Mouse (Mus musculus) thymus, postnatal 0 days (tissue): Measurements from ENCODE around the gene Gm13078. TPM values are rescaled to one million over a fixed set of nuclear protein-coding genes. Genes with fewer than 3 reads are reported as not detected.

Experiments
- DNase-seq: peaks from one replicate; pipeline ENCODE4 v3.0.0-alpha.2; 2015; ENCODE audit warnings: low spot score
- polyA plus RNA-seq: library from polyadenylated mRNA; unstranded; fragments of >200 nt; fragmentation: Nextera tagmentation; extraction: Ambion mirVana; gene quantifications from 2 replicates; pipeline ENCODE4 v1.2.1, GENCODE M21; 2015

Gene Gm13078
- polyA plus RNA-seq = not detected in 2 replicates

DNA sequence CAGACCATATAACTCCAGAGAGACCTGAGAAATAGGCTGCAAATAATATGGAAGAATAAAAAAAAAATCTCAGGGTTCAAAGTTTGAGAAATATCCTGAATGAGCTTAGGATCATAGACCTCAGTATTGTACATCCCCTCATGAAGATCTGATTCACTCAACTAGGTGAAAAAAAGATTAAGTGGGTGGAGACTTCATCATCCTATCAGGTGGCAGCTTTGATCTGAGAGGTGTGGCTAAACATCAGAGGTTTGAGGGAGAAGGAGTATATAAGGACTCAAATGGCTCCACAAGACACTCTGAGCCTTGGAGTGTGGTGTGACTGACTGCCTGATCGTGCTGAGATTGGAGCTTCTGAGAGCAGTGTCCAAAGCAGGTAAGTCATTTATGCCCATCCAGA, at the start of gene Gm13078:
Gm13078 (plus strand) TSS at position 301 of the 400 bp plus-strand sequence.
- DNase-seq = no peak

DNA sequence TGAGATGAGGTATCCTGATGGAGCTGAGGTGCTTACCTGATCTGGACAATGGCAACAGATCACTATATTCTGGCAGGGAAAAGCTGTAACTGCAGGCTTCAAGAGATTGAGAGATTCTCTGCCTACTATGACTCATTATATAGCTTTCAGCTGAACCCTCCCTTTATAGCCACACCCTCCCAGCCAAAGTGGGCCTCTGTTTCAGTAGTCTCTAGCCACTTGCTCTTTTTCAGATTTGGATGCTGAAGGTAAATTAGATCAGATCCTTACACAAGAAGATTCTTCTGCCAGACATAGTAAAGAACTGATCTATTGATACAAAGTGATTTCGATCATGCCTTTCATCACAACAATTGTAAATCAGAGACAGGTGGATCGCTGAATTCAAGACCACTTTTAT, 16.6 kb upstream of the Gm13078 start, which contains the start of gene Gm13089:
Gm13089 (minus strand) TSS at position 101 of the 400 bp plus-strand sequence.
- no peak for DNase-seq

Other genes starting within 250 kb of the Gm13078 start
- not detected in 2 replicates for gene Gm13043, start 208.1 kb upstream of the Gm13078 start, polyA plus RNA-seq
- gene Gm13040, start 183.5 kb upstream of the Gm13078 start, polyA plus RNA-seq = not detected in 2 replicates
- gene BC080695, start 167.8 kb upstream of the Gm13078 start, polyA plus RNA-seq = not detected in 2 replicates
- gene Gm13057, start 167.7 kb upstream of the Gm13078 start, polyA plus RNA-seq = not detected in 2 replicates
- gene Gm13083, start 104.5 kb upstream of the Gm13078 start, polyA plus RNA-seq = not detected in 2 replicates
- not detected in 2 replicates for gene Gm13088, start 62.2 kb upstream of the Gm13078 start, polyA plus RNA-seq
- not detected in 2 replicates for gene Gm13089, start 16.7 kb upstream of the Gm13078 start, polyA plus RNA-seq
- gene Gm13023, start 69.9 kb downstream of the Gm13078 start, polyA plus RNA-seq = not detected in 2 replicates
- not detected in 2 replicates for gene Gm13084, start 96.6 kb downstream of the Gm13078 start, polyA plus RNA-seq
- gene Gm13103, start 127.0 kb downstream of the Gm13078 start, polyA plus RNA-seq = not detected in 2 replicates
- not detected in 2 replicates for gene Pramef6, start 180.9 kb downstream of the Gm13078 start, polyA plus RNA-seq
- not detected in 2 replicates for gene Pramef25, start 231.6 kb downstream of the Gm13078 start, polyA plus RNA-seq
- gene Gm13101, start 247.5 kb downstream of the Gm13078 start, polyA plus RNA-seq = not detected in 2 replicates